Mouse (Mus musculus): Measurements from ENCODE around the gene Fbxl17.

DNA sequence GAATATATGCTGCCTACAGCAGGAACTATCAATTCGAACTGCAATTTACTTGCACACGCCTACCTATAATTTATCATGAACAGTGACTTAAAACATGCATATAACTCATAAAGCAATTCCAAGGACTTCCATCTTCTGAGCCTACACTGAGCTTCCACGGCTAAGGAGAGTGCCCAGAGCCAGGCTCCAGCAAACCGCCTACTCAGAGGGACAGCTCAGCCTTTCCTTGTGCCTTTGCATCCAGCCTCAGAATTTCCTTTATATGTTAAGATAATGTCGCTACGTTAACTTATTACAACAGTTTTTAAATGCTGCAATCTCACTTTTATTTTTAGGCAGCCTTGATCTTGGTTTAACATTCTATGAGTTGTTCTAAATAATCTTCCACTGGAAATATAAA is 80.3 kb downstream of the Fbxl17 start:
- TF ChIP-seq USF1 (IDR thresholded peaks at IDR 0.05; ENCODE audit: low read depth): no peak
- no peak for TF ChIP-seq MAX (IDR thresholded peaks at IDR 0.05; ENCODE audit: low read depth)
- no peak for TF ChIP-seq TCF12 (IDR thresholded peaks at IDR 0.05; ENCODE audit: insufficient read depth, poor library complexity, severe bottlenecking)
- TF ChIP-seq POLR2A (IDR thresholded peaks at IDR 0.05; ENCODE audit: insufficient read length, low read depth): no peak
- TF ChIP-seq TCF3 (IDR thresholded peaks at IDR 0.05; ENCODE audit: insufficient read length, low read depth): no peak
- TF ChIP-seq POLR2AphosphoS2 (IDR thresholded peaks at IDR 0.05; ENCODE audit: insufficient read length, low read depth): no peak
- no peak for TF ChIP-seq E2F4 (IDR thresholded peaks at IDR 0.05; ENCODE audit: insufficient read depth)
- TF ChIP-seq MYOG (IDR thresholded peaks at IDR 0.05; ENCODE audit: control insufficient read depth in 1 of 3, insufficient read depth in 1 of 3, insufficient read length in 2 of 3, low read depth in 2 of 3): no peak
- TF ChIP-seq SRF (IDR thresholded peaks at IDR 0.05; ENCODE audit: control insufficient read depth, insufficient read length, low read depth): no peak
- no peak for TF ChIP-seq MYOD1 (IDR thresholded peaks at IDR 0.05; ENCODE audit: control insufficient read depth in 1 of 3, insufficient read length in 2 of 3, low read depth in 2 of 3)
- TF ChIP-seq CEBPB (IDR thresholded peaks at IDR 0.05; ENCODE audit: insufficient read depth, poor library complexity, severe bottlenecking): no peak

Data from myocyte (in vitro differentiated cells).